Mouse (Mus musculus) left cerebral cortex, postnatal 10 days (tissue): ENCODE measurements around the gene Olfr963. TPM values are rescaled to one million over a fixed set of nuclear protein-coding genes. Genes with fewer than 3 reads are reported as not detected.
"Not testable (repeated sequence)": the region's sequence is repeated elsewhere in the genome, so short reads cannot be mapped to it uniquely, and the experiment has no call there.

Source experiments
- DNase-seq, 2 experiments: peaks; one replicate each; pipeline ENCODE4 v3.0.0; 2021 to 2022; ENCODE audit warnings: low spot score in 2 of 2, mixed read lengths in 1 of 2; ENCODE audit errors: extremely low spot score in 1 of 2
- intact Hi-C: fragments of 180-260 bp; cut with DNase I; formaldehyde crosslinking; loops from one replicate; pipeline ENCODE4 v1.15.1; 2025
- total RNA-seq, 2 experiments: library from RNA; stranded (reverse); gene quantifications; 2 replicates each; pipeline ENCODE4 v1.2.3; 2021

Gene Olfr963
- total RNA-seq, result not detected

GRCm38 (mm10) chr9:39666905-39667304 lies at the start of gene Olfr963:
Gene Olfr963 (plus strand): TSS chr9:39667205.
- intact Hi-C loops, result no loop called here
- DNase-seq, result no peak

- no peak for DNase-seq
- intact Hi-C loops, result no loop called here
Observed at GRCm38 (mm10) chr9:39621073-39621472, 45.9 kb upstream of the Olfr963 start, which contains the start of gene Olfr960. Gene Olfr960 (plus strand): TSS chr9:39621373.

- DNase-seq, result no peak
- intact Hi-C loops, result no loop called here
Observed at GRCm38 (mm10) chr9:39623783-39624182, 43.2 kb upstream of the Olfr963 start.

- intact Hi-C loops, result no loop called here
Observed at GRCm38 (mm10) chr9:39624711-39625110, 42.3 kb upstream of the Olfr963 start.

GRCm38 (mm10) chr9:39629069-39629468 lies 37.9 kb upstream of the Olfr963 start:
- intact Hi-C loops, result no loop called here
- no peak for DNase-seq

More at GRCm38 (mm10) chr9:39624711-39625110, 42.3 kb upstream of the Olfr963 start:
- no peak for DNase-seq

GRCm38 (mm10) chr9:39633913-39634594 lies 33.0 kb upstream of the Olfr963 start:
- DNase-seq, result peak; percentile 31 to 42

GRCm38 (mm10) chr9:39644785-39645184 lies 22.2 kb upstream of the Olfr963 start, which contains the start of gene Olfr961:
Gene Olfr961 (plus strand): TSS chr9:39645085.
- intact Hi-C loops, result no loop called here
- DNase-seq, result no peak

More at GRCm38 (mm10) chr9:39633913-39634594, 33.0 kb upstream of the Olfr963 start:
- intact Hi-C loops, result no loop called here

- DNase-seq, result no peak
- intact Hi-C loops, result no loop called here
Observed at GRCm38 (mm10) chr9:39647382-39647781, 19.6 kb upstream of the Olfr963 start.

- intact Hi-C loops, result no loop called here
- DNase-seq, result no peak
Observed at GRCm38 (mm10) chr9:39654756-39655396, 12.1 kb upstream of the Olfr963 start.

- intact Hi-C loops, result no loop called here
- DNase-seq, result no peak
Observed at GRCm38 (mm10) chr9:39669723-39670122, 2.7 kb downstream of the Olfr963 start.

- intact Hi-C loops, result no loop called here
- DNase-seq, result no peak
Observed at GRCm38 (mm10) chr9:39674820-39675219, 7.8 kb downstream of the Olfr963 start.

GRCm38 (mm10) chr9:39678557-39678956 lies 11.6 kb downstream of the Olfr963 start:
- DNase-seq, result no peak
- intact Hi-C loops, result no loop called here

- DNase-seq, result no peak
- intact Hi-C loops, result no loop called here
Observed at GRCm38 (mm10) chr9:39679280-39679679, 12.3 kb downstream of the Olfr963 start.

- intact Hi-C loops, DNase-seq: not testable (repeated sequence)
Observed at GRCm38 (mm10) chr9:39701123-39701522, 34.1 kb downstream of the Olfr963 start.

- intact Hi-C loops, result no loop called here
- no peak for DNase-seq
Observed at GRCm38 (mm10) chr9:39707017-39707416, 40.0 kb downstream of the Olfr963 start, which contains the start of gene Olfr149. Gene Olfr149 (minus strand): TSS chr9:39707117.

GRCm38 (mm10) chr9:39708958-39709357 lies 42.0 kb downstream of the Olfr963 start:
- intact Hi-C loops, result no loop called here
- DNase-seq, result peak in 1 of 2 experiments; percentile 18

- DNase-seq, result no peak
- intact Hi-C loops, result no loop called here
Observed at GRCm38 (mm10) chr9:39711053-39711452, 44.0 kb downstream of the Olfr963 start, which contains the start of gene Olfr965. Gene Olfr965 (plus strand): TSS chr9:39711353.
